Mouse (Mus musculus): ENCODE results near the gene Klk13.
"Not testable (repeated sequence)": the region's sequence is repeated elsewhere in the genome, so short reads cannot be mapped to it uniquely, and the experiment has no call there.

The Klk13 gene

DNA sequence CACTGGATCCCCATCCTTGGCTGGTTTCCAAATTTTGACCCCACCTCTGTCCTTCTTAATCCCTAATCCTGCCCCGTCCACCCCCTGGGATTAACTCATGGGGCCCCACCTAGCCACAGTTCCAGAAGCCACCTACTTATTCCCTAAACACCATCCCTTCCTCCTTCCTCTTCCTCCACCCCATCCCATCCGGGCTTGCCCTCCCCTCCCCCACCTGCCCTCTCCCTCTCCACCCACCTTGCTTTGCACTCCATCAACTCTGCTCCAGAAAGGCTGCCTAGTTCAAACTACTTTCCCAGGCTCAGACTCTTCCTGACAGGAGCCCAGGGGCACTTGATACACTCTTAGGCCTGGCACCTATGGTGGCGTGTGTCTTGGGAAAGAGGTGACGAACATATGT, at the start of gene Klk13:
TSS of gene Klk13 (plus strand) at position 301 of the 400 bp plus-strand sequence.
- DNase-seq (ENCODE audit: low spot score), result no peak

GRCm38 (mm10) chr7:43662804-43663203, 49.6 kb upstream of the Klk13 start:
- DNase-seq (ENCODE audit: low spot score), result no peak

DNA sequence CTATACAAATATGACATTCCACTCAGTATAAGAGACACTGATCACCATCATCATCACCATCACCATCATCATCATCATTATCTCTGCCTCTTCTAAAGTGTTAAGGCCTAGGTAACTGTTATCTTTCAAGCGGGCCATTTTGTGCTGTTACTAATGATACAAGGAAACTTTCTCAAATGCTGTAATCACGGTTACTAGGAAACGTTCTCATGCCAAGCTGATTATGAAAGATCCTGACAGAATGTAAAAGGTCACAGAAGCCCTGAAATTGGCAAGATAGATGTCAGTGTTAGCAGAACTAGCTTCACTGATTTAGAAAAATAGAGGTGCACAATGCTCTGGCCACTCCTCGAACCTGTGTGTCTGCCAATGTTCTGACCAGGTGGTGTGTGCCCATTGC, 45.1 kb upstream of the Klk13 start:
- DNase-seq (ENCODE audit: low spot score), result not testable (repeated sequence)

DNA sequence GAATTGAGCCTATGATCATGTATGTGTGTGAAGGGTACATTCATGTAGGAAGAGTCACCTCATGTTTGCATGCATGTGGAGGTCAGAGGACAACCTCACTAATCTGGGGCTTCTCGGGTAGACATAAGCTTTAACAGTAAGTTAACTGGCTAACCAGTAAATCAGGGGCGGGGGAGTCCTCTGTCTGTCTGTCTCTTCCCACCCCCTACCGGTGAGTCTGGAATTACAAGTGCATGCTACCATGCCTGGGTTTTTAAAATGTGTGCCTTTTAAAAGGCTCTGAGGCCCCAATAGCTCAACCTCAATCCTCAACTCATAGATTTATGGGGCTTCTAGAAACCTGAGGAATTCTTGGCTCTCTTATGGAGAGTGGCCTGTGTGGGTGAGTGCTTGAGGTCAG, 43.8 kb upstream of the Klk13 start:
- DNase-seq (ENCODE audit: low spot score), result no peak

DNA sequence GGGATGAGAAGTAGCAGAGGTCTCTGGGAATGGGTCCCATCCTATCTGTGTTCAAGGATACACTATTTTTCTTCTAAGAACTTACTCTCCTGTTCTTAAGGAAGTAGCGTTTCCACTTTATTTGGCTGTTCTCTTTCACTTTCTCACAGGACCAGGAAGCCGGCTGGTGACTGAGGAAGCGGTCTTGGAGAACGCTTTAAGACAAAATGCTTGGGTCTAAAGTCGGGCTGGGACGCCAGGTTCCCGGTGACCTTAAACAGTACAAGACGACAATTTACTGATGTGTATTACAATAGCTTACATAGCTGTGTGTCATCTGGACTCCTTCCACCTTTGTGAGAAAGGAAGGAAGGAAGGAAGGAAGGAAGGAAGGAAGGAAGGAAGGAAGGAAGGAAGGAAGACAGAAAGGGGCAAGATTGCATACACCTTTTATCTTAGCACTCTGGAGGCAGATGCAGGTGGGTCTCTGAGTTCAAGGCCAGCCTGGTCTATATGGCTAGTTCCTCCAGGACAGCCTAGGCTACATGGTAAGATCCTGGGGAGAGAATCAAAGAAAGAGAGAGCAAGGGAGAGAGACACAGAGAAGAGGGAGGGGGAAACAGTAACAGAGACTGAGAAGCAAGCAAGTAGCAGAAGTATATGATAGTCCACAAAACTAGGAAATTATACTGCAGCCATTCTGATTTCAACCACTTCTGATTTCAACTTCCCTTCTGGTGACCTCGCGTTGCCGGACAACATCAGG, 41.1 kb upstream of the Klk13 start:
- no peak for DNase-seq (ENCODE audit: low spot score)

DNA sequence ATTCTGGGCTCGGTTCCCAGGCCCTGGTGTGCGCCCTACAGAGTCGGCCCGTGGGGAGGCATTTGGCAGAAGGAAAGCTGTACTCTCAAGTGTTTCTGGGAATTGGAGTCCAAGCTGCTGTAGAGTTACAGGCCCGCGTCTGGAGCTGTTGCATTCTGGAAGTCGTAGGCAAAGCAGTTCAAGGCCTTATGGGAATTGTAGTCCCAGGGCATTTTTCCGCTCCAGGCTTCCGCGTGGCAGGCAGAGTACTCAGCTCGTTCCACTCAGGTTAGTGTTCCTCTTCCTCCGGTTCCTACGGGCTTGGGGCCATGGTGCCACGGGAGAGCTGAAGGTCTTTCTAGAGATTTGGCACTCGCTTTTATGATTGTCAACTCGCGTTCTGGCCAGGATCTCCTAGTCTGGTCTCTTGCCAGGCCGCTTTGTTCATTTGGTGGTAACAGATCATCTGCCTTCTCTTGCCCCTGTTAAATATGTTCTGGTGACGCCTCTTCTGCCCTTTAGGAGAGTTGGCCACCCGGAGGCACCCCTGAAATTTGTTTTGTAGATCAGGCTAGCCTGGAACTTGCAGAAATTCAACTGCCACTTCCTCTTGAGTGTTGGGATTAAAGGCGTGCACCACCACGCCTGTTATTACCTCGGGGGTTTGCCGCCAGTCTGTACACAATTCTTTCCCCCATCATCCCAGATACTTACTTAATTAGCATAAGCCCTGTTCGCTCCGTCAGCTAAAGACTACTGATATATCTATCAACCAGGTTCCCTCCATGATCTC, 40.4 kb upstream of the Klk13 start, which contains the start of gene Ctu1:
TSS of gene Ctu1 (plus strand) at position 208 of the 772 bp plus-strand sequence.
- peak; percentile 91 for DNase-seq (ENCODE audit: low spot score)

DNA sequence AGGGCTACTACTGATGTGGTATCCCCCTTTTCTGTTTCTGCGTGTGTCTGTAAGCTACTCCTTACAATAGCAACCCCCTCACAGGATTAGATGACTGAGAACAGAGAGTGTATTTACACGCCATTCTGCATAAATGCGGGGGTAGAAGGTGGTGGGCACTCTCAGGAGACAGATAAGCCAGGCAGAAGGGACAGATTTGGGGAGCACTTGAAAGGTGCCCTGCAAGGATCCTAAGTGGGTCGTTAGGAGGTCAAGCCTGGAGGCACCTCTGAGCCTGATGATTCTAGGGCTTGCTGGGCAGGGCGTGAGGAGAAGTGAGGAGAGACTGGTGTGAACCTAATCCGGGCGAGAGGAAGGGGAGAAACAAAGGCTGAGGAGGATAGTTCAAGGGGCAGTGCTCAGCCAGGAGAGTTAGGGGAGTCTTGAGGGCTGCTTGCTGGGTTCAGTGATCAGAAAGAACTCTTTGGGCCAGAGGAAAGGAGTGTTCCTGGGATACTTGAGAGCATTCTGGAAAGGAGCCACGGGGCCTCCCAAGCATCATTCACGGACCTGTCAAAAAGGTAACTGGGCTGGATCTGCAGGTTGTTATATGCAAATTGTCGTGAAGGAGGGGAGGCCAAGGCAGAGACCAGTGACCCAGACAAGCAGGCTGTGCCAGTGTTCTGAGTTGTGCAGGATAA, 39.6 kb upstream of the Klk13 start:
- DNase-seq (ENCODE audit: low spot score), result no peak

GRCm38 (mm10) chr7:43675091-43675490, 37.3 kb upstream of the Klk13 start:
- DNase-seq (ENCODE audit: low spot score), result peak; percentile 9

DNA sequence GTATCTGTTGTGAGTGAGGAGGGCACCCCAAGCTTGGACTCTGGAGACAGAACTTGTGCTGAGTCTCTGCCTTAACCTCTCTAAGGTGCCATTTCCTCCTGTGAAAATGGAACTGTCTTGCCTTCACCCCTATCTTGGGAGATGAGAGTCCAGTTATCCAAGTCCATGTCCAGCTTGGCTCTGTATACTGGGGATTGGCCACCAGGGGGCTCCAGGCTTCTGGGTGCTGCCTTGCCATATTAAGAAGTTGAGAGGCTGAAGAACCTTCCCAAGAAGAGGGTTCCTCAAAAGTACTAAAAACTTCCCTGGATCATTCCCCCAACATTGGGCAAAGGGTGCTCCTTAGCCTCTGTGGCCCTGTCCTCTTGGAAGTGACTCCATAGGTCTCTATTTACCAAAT, 33.9 kb upstream of the Klk13 start:
- DNase-seq (ENCODE audit: low spot score), result no peak

DNA sequence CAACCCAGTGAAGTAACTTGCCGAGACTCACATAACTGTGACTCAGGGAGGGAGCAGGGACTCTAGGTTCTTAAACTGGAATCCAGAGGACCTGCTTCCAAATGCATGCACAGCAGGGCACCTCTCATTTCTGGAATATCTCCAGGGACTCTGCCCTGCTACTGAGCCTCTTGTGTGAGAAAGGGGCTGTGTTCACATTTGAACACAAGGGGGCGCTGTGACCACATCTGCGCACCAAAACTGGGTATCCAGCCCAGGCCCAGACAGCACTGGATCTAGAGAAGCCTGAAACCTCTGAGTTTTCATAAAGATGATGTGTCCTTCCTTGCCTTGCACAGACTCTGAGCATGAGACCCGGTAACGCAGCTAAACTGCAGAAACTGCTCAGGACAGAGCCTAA, 31.4 kb upstream of the Klk13 start:
- DNase-seq (ENCODE audit: low spot score), result peak; percentile 38

- DNase-seq (ENCODE audit: low spot score), result not testable (repeated sequence)
Observed at GRCm38 (mm10) chr7:43682511-43682910, 29.9 kb upstream of the Klk13 start.

DNA sequence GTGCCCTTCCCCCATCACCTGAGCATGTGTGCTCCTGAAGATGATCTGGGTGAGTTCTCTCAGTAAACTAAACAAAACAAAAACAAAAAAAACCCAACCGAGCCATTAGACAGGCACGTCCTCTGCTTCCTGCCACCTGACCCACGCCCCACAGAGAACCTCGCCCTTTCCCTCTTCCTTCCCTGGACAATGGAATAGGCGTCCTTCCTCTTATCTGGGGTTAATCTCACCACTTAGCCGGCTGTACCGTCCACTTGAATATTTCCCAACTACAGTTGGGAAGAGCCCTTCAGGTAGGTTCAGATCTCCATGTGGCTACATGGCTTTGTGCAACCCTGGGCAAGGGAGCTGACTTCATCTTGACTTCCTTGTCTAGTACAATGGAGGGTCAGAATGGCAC, 27.3 kb upstream of the Klk13 start:
- no peak for DNase-seq (ENCODE audit: low spot score)

DNA sequence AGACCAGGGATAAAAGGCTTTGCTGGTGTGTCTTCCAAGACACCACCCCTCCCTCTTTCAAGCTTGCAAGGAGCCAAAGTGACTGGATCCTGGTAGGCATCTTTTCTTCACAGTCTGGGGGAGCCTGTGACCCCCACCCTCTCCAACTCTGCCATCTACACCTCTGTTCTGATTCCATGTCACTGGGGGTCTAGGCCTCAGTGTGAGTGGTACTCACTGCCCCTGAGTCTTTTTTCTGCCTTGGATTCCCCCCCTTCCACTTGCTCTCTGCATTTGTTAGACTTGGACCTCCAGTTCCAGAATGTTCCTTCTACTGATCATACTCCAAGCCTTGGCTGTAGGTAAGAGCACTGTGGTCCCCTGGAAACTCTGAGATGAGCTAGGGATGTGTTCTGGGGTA, 22.2 kb upstream of the Klk13 start, which contains the start of gene Klk14:
TSS of gene Klk14 (plus strand) at position 301 of the 400 bp plus-strand sequence.
- no peak for DNase-seq (ENCODE audit: low spot score)

DNA sequence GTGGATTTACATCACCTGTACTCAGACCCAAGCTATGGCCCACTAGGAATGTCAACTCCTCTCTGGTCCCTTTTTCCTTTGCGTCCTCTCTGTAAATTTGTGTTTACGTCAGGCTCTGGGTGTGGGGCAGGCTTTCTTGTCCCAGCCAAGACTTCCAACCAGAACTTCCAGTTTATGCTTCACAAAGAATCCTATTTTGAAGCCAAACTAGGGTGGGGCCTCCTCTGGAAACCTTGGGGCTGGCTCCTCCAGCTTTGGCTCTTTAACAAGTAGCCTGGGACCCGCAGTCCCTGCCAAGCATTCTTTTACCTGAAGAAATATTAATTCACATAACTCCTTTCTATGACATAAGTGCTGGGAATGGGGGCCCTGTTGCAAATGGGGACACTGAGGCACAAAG, 2.3 kb upstream of the Klk13 start:
- no peak for DNase-seq (ENCODE audit: low spot score)

DNA sequence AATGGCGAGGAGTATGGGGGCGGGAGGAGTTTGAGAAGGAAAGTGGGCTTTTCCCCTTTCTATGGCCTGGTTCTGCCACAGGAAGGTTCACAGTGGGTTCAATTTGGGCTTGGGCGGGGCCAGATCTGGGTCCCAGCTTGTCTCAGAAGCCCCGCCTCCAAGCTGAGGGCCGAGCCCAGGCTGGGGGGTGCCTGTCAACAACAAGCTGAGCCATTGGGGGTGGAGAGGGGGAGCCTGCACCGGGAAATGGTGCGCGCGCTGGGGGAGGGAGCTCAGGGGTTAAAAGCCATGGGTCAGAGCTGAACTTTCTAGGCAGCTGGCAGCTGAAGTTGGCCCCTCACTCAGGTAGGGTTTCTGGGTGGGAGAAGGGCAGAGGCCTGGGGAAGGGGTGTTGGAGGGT, 550 bp downstream of the Klk13 start:
- DNase-seq (ENCODE audit: low spot score), result no peak

DNA sequence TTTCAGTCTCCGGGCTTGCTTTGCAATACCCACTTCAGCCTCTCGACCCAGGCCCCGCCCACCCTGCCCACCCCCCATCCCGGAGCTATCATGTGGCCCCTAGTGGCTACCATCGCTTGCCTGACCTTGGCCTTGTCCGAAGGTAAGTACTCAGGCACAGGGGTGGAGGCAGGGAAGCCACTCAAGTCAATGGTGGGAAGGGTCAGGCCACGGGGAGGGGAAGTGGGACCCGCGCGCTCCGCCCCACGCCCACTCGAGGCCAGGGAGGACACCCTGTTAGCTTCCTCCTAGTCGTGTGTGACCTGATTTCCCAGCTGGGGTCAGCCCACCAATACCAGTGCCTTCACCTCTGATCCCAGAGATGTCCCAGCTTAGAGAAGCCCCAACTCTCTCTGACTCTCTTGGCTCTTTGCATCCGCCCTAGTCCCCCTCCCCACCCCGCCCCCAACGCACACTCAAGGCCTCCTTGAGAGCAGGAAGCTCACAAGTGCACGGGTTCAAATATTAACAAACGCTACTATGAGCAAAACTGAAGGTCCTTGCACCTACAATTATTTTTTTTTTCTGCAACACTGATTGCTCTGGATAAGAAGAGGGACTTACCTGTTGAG, 1.5 kb downstream of the Klk13 start:
- no peak for DNase-seq (ENCODE audit: low spot score)

GRCm38 (mm10) chr7:43747788-43748187, 35.4 kb downstream of the Klk13 start:
- DNase-seq (ENCODE audit: low spot score), result no peak

- no peak for DNase-seq (ENCODE audit: low spot score)
Observed at GRCm38 (mm10) chr7:43752806-43753205, 40.4 kb downstream of the Klk13 start.

GRCm38 (mm10) chr7:43766484-43766883, 54.1 kb downstream of the Klk13 start:
- no peak for DNase-seq (ENCODE audit: low spot score)

- no peak for DNase-seq (ENCODE audit: low spot score)
Observed at GRCm38 (mm10) chr7:43768597-43768996, 56.2 kb downstream of the Klk13 start, which contains the start of gene Klk12. Gene Klk12, plus strand, starts transcription at chr7:43768897.

DNA sequence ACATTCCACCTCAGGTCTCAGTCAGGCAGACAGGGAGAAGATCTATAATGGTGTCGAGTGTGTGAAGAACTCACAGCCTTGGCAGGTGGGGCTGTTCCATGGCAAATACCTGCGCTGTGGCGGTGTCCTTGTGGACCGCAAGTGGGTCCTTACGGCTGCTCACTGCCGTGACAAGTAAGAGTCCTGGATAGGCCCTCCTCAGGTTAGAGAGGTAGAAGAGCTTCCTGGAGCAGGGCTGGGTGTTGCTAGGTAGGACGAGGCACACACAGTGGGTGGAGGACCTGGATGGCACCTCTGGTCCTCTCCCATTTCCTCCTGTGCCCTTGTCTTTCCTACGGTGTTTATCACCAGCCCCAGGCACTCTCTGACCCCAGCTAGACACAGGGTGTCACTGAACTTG, 57.3 kb downstream of the Klk13 start:
- no peak for DNase-seq (ENCODE audit: low spot score)

DNA sequence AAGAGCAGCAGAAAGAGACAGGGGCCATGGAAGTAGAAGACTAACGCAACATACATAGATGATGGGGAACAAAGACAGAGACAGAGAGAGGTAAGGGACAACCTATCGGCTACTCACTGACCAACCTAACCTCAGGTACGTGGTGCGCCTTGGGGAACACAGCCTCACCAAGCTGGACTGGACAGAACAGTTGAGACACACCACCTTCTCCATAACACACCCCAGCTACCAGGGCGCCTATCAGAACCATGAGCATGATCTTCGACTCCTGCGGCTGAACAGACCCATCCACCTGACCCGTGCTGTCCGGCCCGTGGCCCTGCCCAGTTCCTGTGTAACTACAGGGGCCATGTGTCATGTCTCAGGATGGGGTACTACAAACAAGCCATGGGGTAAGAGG, 58.3 kb downstream of the Klk13 start:
- no peak for DNase-seq (ENCODE audit: low spot score)
